Mouse (Mus musculus) layer of hippocampus, postnatal 25 days (tissue): ENCODE data around the gene Casc3. TPM values are rescaled to one million over a fixed set of nuclear protein-coding genes. Genes with fewer than 3 reads are reported as not detected.
A peak's percentile ranks its signal among the peaks of the same experiment; 100 is the strongest.
"Not testable (repeated sequence)": the region's sequence is repeated elsewhere in the genome, so short reads cannot be mapped to it uniquely, and the experiment has no call there.

Experiments
- DNase-seq, 2 experiments: peaks; one replicate each; pipeline ENCODE4 v3.0.0; 2022; ENCODE audit warnings: mixed read lengths in 2 of 2, low spot score in 1 of 2; ENCODE audit errors: extremely low spot score in 1 of 2
- total RNA-seq, 2 experiments: library from RNA; stranded (reverse); gene quantifications; 2 replicates each; pipeline ENCODE4 v1.2.3; 2021

The Casc3 gene
- total RNA-seq, 2 experiments from 2014 or later: 53.3 to 60.6 TPM

DNA sequence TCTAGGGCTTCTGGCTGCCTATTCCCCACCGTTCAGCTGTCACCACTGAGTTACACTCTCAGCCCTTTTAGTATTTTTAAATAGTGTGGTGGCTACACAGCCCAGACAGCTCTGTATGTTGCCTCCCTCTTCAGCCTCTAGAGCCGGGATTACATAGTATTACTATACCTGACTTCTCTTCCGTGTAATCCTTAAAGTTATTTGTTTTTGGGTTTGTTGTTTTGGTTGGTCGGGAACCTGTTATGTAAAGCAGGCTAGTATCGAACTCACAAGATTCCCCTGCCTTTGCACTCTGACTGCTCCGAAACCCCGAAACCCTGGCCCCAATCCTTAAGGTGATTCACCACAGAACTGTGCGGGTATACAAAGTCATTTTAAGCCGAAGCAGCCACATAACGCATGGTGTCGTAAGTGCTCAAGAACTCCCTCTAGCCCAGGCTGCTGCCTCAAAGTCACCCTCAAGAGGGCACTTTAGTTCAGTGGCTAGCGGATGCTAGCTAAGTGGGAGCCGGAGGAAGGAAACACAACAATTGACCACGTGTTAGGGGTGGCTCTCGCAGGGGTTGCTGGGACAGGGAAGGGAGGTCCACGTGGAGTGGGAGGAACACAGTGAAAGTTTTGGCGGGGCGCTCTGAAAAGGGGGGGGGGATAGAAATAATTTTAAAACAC is 16.0 kb upstream of the Casc3 start:
- peak; percentile 42 to 71 for DNase-seq

- DNase-seq: peak in 1 of 2 experiments; percentile 20
These were observed 15.4 kb upstream of the Casc3 start for GRCm38 (mm10) chr11:98789219-98789807.

- no peak for DNase-seq
These were observed 14.9 kb upstream of the Casc3 start for GRCm38 (mm10) chr11:98789824-98790223.

DNA sequence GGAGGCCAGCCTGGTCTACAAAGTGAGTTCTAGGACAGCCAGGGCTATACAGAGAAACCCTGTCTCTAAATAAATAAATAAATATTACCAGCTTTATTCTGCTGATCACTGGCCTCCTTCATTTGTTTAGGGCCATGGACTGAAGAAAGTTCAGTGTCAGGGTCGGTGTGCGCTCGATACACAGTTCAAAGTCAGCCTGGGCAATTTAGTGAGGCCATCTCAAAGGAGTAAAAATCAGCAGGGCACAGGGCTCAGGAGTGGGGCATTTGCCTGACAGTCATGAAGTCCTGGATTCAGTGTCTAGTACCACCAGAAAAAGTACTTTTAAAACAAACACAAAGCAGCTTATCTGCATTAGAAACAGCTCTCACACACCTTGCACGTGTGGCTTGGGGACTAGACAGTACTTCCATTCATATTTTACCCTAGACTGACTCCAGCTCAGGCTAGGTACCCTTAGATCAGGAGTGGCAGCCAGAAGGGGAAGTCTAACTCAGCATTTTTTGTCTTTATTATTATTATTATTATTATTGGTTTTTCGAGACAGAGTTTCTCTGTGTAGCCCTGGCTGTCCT is 14.0 kb upstream of the Casc3 start:
- DNase-seq: no peak

DNA sequence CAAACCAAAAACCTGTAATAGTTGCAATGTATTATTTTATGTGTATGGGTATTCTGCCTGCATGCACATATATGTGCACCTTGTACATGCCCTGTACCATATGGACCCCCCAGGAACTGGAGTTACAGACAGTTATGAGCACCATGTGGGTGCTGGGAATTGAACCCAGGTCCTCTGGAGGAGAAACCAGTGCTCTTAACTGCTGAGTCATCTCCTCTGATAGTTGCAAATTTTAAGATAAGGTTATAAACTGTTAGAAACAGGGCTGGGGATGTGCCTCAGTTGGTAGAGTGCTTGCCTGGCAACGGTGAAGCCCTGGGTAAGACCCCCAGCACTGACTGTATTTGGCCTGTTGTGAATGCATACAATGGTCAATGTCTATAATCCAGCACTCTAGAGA is 13.3 kb upstream of the Casc3 start:
- no peak for DNase-seq

DNA sequence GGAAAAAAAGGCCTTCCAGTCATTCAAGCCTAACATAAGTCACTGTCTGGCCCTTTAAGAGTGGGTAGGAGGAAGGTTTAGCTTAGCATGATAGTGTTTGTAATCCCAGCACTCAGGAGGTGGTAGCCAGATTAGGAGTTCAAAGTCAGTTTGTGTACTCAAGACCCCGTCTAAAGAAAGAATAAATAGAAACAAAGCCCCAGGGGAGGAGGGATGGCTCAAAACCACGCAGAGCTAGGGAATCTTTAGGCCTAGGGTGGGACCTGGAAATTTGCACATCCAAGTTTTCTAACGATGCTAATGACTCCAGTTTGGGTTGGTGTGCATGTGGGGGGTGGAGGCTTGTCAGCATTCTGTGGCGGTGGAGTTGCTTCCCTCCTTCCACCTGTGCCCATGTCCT is 12.6 kb upstream of the Casc3 start:
- DNase-seq: no peak

GRCm38 (mm10) chr11:98794469-98795014 is 10.2 kb upstream of the Casc3 start:
- peak; percentile 51 to 64 for DNase-seq

DNA sequence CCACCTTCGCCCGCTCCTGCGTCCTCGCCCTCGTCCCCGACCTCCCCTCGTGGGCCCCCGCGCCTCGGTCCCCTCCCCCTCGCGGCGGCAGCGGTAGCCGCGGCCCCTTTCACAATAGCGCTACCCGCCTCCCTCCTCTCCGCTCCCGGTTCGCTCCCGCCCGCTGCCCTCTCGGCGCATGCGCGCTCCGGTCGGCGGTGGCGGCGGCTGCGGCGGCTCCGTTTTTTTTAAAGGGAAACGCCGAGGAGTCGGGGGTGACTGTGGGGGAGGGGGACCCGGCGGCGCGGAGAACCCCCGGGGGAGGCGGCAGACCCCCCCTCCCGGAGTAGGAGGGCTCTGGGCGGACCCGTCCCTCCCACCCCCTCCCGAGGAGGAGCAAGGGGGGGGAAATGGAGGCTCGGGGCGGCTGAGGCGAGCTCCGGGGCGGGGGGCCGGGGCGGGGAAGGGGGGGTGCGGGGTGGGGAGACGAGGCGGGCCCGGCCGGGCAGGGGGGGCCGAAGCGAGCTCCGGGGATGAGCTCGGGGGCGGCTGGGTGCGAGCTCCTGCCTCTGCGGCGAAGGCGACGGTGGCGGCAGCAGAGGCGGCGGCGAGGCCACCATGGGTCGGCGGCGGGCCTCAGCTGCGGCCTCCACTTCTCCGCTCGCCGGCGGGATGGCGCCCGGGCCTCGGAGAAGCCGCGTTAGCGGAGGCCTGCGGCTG is 9.5 kb upstream of the Casc3 start, which contains the start of gene Msl1:
TSS of gene Msl1 (plus strand) at position 502 of the 699 bp plus-strand sequence.
- DNase-seq: peak; percentile 76 to 86

GRCm38 (mm10) chr11:98795714-98796514 is 8.8 kb upstream of the Casc3 start:
- DNase-seq: peak in 1 of 2 experiments; percentile 26

DNA sequence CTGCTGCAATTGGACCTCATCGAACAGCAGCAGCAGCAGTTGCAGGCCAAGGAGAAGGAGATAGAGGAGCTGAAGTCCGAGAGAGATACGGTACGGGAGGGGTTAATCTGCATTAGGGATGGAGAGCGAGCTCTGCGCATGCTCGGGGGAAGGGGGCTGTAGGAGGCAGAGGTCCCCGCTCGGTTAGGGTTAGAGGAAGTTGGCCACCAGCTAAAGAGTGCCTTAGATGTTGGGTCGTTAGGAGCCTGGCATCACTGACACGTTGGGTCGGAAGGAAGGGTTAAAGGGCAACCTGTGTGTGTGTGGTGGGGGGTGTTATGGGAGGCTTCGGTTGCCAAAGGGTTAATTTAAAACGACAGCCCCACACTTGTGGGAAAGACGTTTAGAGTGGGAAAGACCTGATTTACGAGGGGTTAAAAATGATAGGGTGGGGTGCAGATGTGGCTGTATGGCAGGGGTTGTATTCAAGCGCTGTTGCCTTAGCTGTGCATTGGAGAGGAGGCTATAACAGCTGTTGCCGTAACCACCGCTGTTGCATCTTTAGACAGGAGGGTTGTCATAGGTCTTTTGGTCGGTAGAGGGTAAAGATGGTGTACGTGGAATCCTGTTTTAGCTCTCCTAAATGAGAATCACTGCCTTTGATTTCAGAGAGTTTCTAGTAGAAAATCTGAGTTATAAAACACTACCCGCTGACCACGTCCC is 8.0 kb upstream of the Casc3 start:
- peak; percentile 71 to 75 for DNase-seq

DNA sequence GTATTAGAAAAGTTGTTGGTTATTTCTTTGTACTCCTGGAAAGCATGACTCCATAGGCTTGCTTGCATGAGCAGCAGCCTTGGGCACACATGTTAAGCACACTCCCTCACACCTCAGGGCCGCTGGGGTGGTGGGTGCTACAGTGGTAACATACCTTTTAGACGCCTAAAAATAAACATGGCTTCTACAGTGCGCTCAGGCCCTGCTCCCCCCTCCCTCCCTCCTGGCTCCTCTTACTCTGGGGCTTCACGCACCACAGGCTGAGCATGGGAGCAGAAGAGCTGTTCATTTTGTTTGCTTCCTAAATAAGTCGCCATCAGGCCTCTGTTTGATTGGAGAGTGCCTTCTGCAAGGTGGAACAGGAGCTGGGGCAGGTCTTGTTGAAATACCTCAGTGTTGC is 7.4 kb upstream of the Casc3 start:
- no peak for DNase-seq

DNA sequence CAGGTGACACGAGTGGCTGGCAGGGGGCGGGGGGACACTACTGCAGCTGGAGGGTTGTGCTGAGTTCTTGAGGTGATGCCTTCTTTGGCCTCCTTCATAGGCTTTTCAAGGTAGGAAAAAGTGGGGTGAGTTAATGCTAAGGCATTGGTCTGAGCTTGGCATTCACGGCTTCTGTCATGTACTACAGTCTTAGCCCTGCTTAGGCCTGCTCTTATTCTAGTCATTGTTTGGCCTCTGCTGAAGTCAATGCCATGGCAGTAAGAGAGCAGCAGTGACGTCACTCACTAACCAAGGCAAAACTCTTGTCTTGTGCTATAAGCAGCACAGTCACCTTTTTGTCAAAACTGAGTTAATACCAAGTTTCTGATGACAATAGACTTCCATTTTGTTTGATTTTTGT is 6.8 kb upstream of the Casc3 start:
- no peak for DNase-seq

DNA sequence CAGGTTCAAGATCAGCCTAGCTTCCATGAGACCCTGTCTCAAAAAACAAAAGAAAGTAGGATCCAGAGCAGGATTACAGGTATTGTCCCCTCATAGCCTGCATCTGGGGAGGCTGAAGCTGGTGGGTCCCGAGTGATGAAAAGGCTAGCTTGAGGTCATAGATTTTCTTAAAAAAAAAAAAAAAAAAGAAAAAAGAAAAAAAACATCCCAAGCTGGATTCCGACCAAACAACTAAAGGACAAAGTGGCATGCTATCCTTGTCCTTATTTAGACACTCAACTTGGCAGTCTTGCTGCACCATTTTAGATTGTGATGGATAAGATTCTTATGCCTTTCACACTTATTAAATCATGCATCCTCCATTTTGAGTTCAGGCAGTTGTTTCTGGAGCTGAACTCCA is 3.7 kb downstream of the Casc3 start:
- no peak for DNase-seq

- peak; percentile 94 to 97 for DNase-seq
These were observed 5.0 kb downstream of the Casc3 start for GRCm38 (mm10) chr11:98809457-98810290.

- DNase-seq: no peak
These were observed 6.0 kb downstream of the Casc3 start for GRCm38 (mm10) chr11:98810686-98811085.

- no peak for DNase-seq
These were observed 12.1 kb downstream of the Casc3 start for GRCm38 (mm10) chr11:98816706-98817239.

GRCm38 (mm10) chr11:98820968-98821367 is 16.3 kb downstream of the Casc3 start:
- no peak for DNase-seq

DNA sequence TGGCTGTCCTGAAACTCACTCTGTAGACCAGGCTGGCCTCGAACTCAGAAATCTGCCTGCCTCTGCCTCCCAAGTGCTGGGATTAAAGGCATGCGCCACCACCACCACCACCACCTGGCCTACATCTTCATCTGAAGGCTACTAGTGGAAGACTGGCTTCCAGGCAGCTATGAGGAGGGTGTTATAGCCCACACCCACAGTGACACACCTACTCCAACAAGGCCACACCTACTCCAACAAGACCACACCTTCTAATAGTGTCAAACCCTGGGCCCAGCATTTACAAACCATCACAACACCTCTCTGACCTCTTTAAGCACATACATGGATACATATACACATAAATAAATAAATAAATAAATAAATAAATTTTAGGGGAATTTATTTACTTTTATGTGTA is 21.4 kb downstream of the Casc3 start:
- DNase-seq: not testable (repeated sequence)
